Mouse (Mus musculus) Patski (cell line): ENCODE measurements at regions not wholly inside any gene's neighbourhood (a gene's known extent, or its start where the extent isn't known, plus 50 kb on each side); places are given as distances from the start of the nearest gene placed in this dataset.
A peak's percentile ranks its signal among the peaks of the same experiment; 100 is the strongest.

Experiments
- ATAC-seq: fragments of 100-300 bp; one replicate; pipeline ENCODE4 v1.8.0; 2021
- CTCF ChIA-PET: fragments of 350-600 bp; sonication (Branson Sonifier 250); formaldehyde crosslinking; loops from one replicate; lab custom pipeline; 2022; ENCODE audit warnings: inconsistent platforms; lab: Charles Lee
- POLR2A ChIA-PET: fragments of 350-600 bp; sonication (Branson Sonifier 250); formaldehyde crosslinking; loops from one replicate; lab custom pipeline; 2022; ENCODE audit warnings: antibody characterized with exemption, inconsistent platforms; lab: Charles Lee
- DNase-seq: peaks from one replicate; pipeline ENCODE4 v3.0.0-alpha.2; 2011; ENCODE audit warnings: low read depth, low spot score
- H3K27me3 ChIP-seq: fragments of 371-371 bp; one replicate; pipeline ENCODE4 v1.5.1; 2021
- CTCF ChIP-seq: fragments of 100-300 bp; IDR thresholded peaks from one replicate; pipeline ENCODE4 v1.5.1; 2021
- in situ Hi-C: fragments of 300-500 bp; cut with MboI; formaldehyde crosslinking; loops from 3 replicates; pipeline ENCODE4 v1.11.1; 2018; ENCODE audit warnings: low pct_unique_long_range_greater_than_20kb, mixed read lengths

GRCm38 (mm10) chr5:58705561-58705960, 987.8 kb downstream of the Pcdh7 start:
- TF ChIP-seq CTCF: no peak
- ChIA-PET CTCF (interaction anchor here (1.4 kb wide), 1 partner anchor 31 kb away, joined by 4 read pairs; no protein-coding TSS in a partner anchor), POLR2A (no interaction called here)
- in situ Hi-C loops: no loop called here
- DNase-seq (no peak), ATAC-seq (no peak)
- H3K27me3 ChIP-seq: peaks cover 49% of the 10 kb centered on the region

GRCm38 (mm10) chr5:58712381-58712780, 994.6 kb downstream of the Pcdh7 start:
- peaks cover 10% of the 10 kb centered on the region for H3K27me3 ChIP-seq
- POLR2A ChIA-PET: no interaction called here
- TF ChIP-seq CTCF: no peak
- in situ Hi-C loops: no loop called here
- CTCF ChIA-PET: no interaction called here
- no peak for DNase-seq
- ATAC-seq: no peak

GRCm38 (mm10) chr5:58733366-58733765, 1015.6 kb downstream of the Pcdh7 start:
- CTCF ChIA-PET: no interaction called here
- no peak for TF ChIP-seq CTCF
- peaks cover 25% of the 10 kb centered on the region for H3K27me3 ChIP-seq
- no peak for ATAC-seq
- no peak for DNase-seq
- in situ Hi-C loops: no loop called here
- POLR2A ChIA-PET: no interaction called here

GRCm38 (mm10) chr5:58733961-58734360, 1016.2 kb downstream of the Pcdh7 start:
- no peak for TF ChIP-seq CTCF
- H3K27me3 ChIP-seq: peaks cover 31% of the 10 kb centered on the region
- ChIA-PET CTCF (interaction anchor here (0.6 kb wide), 1 partner anchor 38 kb away, joined by 3 read pairs; no protein-coding TSS in a partner anchor), POLR2A (no interaction called here)
- no peak for DNase-seq
- no peak for ATAC-seq
- in situ Hi-C loops: no loop called here

GRCm38 (mm10) chr5:58736610-58737009, 1018.8 kb downstream of the Pcdh7 start:
- POLR2A ChIA-PET: no interaction called here
- DNase-seq: peak; percentile 17
- in situ Hi-C loops: no loop called here
- TF ChIP-seq CTCF: peak; percentile 73
- CTCF ChIA-PET: interaction anchor here (0.7 to 1.6 kb wide), 5 partner anchors 13 to 1033 kb away, joined by 3 to 6 read pairs (median 4); partner anchors contain the start of gene Pcdh7
- H3K27me3 ChIP-seq: peaks cover 58% of the 10 kb centered on the region
- peak; percentile 73 for ATAC-seq

GRCm38 (mm10) chr5:58737264-58737883, 1019.6 kb downstream of the Pcdh7 start:
- DNase-seq (no peak), ATAC-seq (no peak)
- no peak for TF ChIP-seq CTCF
- CTCF ChIA-PET: interaction anchor here (0.7 to 1.6 kb wide), 7 partner anchors 14 to 1033 kb away, joined by 3 to 6 read pairs (median 4); partner anchors contain the start of gene Pcdh7
- in situ Hi-C loops: no loop called here
- H3K27me3 ChIP-seq: peaks cover 60% of the 10 kb centered on the region
- POLR2A ChIA-PET: interaction anchor here (0.6 kb wide), 1 partner anchor 297 kb away, joined by 4 read pairs; no protein-coding TSS in a partner anchor

GRCm38 (mm10) chr5:58738041-58738440, 1020.3 kb downstream of the Pcdh7 start:
- CTCF ChIA-PET: interaction anchor here (1.0 to 1.3 kb wide), 3 partner anchors 17 to 1022 kb away, joined by 3 to 6 read pairs (median 3); no protein-coding TSS in a partner anchor
- in situ Hi-C loops: no loop called here
- DNase-seq (no peak), ATAC-seq (no peak)
- POLR2A ChIA-PET: interaction anchor here (0.6 kb wide), 1 partner anchor 297 kb away, joined by 4 read pairs; no protein-coding TSS in a partner anchor
- TF ChIP-seq CTCF: no peak
- peaks cover 62% of the 10 kb centered on the region for H3K27me3 ChIP-seq

- H3K27me3 ChIP-seq: peaks cover 68% of the 10 kb centered on the region
- no peak for TF ChIP-seq CTCF
- DNase-seq (no peak), ATAC-seq (no peak)
- ChIA-PET CTCF (no interaction called here), POLR2A (interaction anchor here (0.6 kb wide), 1 partner anchor 548 kb away, joined by 3 read pairs; no protein-coding TSS in a partner anchor)
- in situ Hi-C loops: loop anchor here (10.0 kb wide), 1 partner anchor 1036 kb away; no protein-coding TSS in a partner anchor
These were observed 1023.0 kb downstream of the Pcdh7 start for GRCm38 (mm10) chr5:58740759-58741158.

- in situ Hi-C loops: loop anchor here (10.0 kb wide), 1 partner anchor 1043 kb away; no protein-coding TSS in a partner anchor
- no peak for TF ChIP-seq CTCF
- ChIA-PET POLR2A (no interaction called here), CTCF (no interaction called here)
- peaks cover 62% of the 10 kb centered on the region for H3K27me3 ChIP-seq
- DNase-seq (no peak), ATAC-seq (no peak)
These were observed 1029.9 kb downstream of the Pcdh7 start for GRCm38 (mm10) chr5:58747684-58748083.

GRCm38 (mm10) chr5:58751777-58752176, 1034.0 kb downstream of the Pcdh7 start:
- in situ Hi-C loops: no loop called here
- no peak for ATAC-seq
- no peak for TF ChIP-seq CTCF
- ChIA-PET POLR2A (no interaction called here), CTCF (no interaction called here)
- H3K27me3 ChIP-seq: peaks cover 55% of the 10 kb centered on the region
- DNase-seq: no peak
